Mouse (Mus musculus) CH12.LX (cell line): Measurements from ENCODE around the gene Tex36. TPM values are rescaled to one million over a fixed set of nuclear protein-coding genes. Genes with fewer than 3 reads are reported as not detected.

Source experiments
- DNase-seq: peaks from one replicate; pipeline ENCODE4 v3.0.0-alpha.2; 2013; ENCODE audit errors: extremely low read depth
- H3K27ac ChIP-seq: 2 replicates; pipeline ENCODE4 v1.5.1; 2012; ENCODE audit warnings: low read depth, mild to moderate bottlenecking, control low read depth, moderate library complexity; ENCODE audit not compliant: insufficient read depth
- H3K27me3 ChIP-seq: replicated peaks from 2 replicates; pipeline ENCODE3; 2012; ENCODE audit warnings: inconsistent platforms
- H3K36me3 ChIP-seq, 2 experiments: replicated peaks in 1 of 2; 2 replicates each; pipeline versions ENCODE3 to v1.6.1; 2012; ENCODE audit warnings: inconsistent platforms in 1 of 2, low read length in 1 of 2, mild to moderate bottlenecking in 1 of 2, mixed read lengths in 1 of 2, moderate library complexity in 1 of 2; ENCODE audit not compliant: control insufficient read depth in 1 of 2, insufficient read depth in 1 of 2
- H3K4me1 ChIP-seq, 2 experiments: 2 replicates each; pipeline ENCODE4 v1.6.1; 2012; ENCODE audit warnings: inconsistent platforms in 1 of 2, moderate library complexity in 1 of 2; ENCODE audit not compliant: insufficient read depth in 2 of 2, control insufficient read depth in 1 of 2
- H3K4me2 ChIP-seq: 2 replicates; pipeline ENCODE4 v1.6.1; 2012; ENCODE audit warnings: low read depth, mild to moderate bottlenecking, control low read depth; ENCODE audit not compliant: poor library complexity, insufficient read depth, severe bottlenecking
- H3K4me3 ChIP-seq, 3 experiments: fragments of 150-350 bp in 1 of 3; sonication (generic) in 1 of 3; replicated peaks in 1 of 3; 2 replicates each; pipeline versions ENCODE3 to v1.5.1; 2011 to 2012; ENCODE audit warnings: low read depth in 2 of 3, low read length in 2 of 3, mild to moderate bottlenecking in 2 of 3, moderate library complexity in 2 of 3, control low read depth in 1 of 3, improper control_type of control experiment in 1 of 3, inconsistent platforms in 1 of 3, mixed read lengths in 1 of 3; ENCODE audit not compliant: poor library complexity in 1 of 3
- H3K79me2 ChIP-seq: replicated peaks from 2 replicates; pipeline ENCODE4 v1.6.1; 2012; ENCODE audit warnings: mild to moderate bottlenecking, moderate library complexity; ENCODE audit not compliant: control insufficient read depth, poor library complexity, insufficient read depth, severe bottlenecking; ENCODE audit errors: extremely low read depth
- H3K9ac ChIP-seq: 2 replicates; pipeline ENCODE4 v1.6.1; 2012; ENCODE audit warnings: low read depth, mild to moderate bottlenecking, control low read depth, moderate library complexity; ENCODE audit not compliant: insufficient read depth
- H3K9me3 ChIP-seq: replicated peaks from 2 replicates; pipeline ENCODE3; 2012; ENCODE audit warnings: low read length, inconsistent platforms, mixed read lengths
- CTCF ChIP-seq, 2 experiments: IDR thresholded peaks in 1 of 2; conservative IDR thresholded peaks in 1 of 2; 2 replicates each; pipeline ENCODE4 v1.5.1; 2011 to 2012; ENCODE audit warnings: low read depth in 2 of 2, low read length in 2 of 2, improper control_type of control experiment in 1 of 2, inconsistent platforms in 1 of 2, mild to moderate bottlenecking in 1 of 2, moderate library complexity in 1 of 2
- ETS1 ChIP-seq: conservative IDR thresholded peaks from 2 replicates; pipeline ENCODE4 v1.6.1; 2012; ENCODE audit warnings: low read depth, mild to moderate bottlenecking, inconsistent platforms, low read length, improper control_type of control experiment, moderate library complexity
- HCFC1 ChIP-seq: IDR thresholded peaks from 2 replicates; pipeline ENCODE4 v1.6.1; 2012; ENCODE audit warnings: low read depth, mild to moderate bottlenecking, inconsistent platforms, low read length, improper control_type of control experiment
- JUN ChIP-seq: IDR thresholded peaks from 2 replicates; pipeline ENCODE4 v1.6.1; 2011; ENCODE audit warnings: low read depth, mild to moderate bottlenecking, low read length, improper control_type of control experiment, moderate library complexity; ENCODE audit not compliant: insufficient read depth
- NELFE ChIP-seq: IDR thresholded peaks from 2 replicates; pipeline ENCODE4 v1.6.1; 2011; ENCODE audit warnings: low read depth, low read length, improper control_type of control experiment
- NRF1 ChIP-seq: IDR thresholded peaks from 2 replicates; pipeline ENCODE4 v1.6.1; 2014; ENCODE audit warnings: low read depth, mild to moderate bottlenecking, inconsistent platforms, low read length, improper control_type of control experiment, moderate library complexity
- POLR2A ChIP-seq: IDR thresholded peaks from 2 replicates; pipeline ENCODE4 v1.6.1; 2011; ENCODE audit warnings: low read depth, mild to moderate bottlenecking, improper control_type of control experiment, low read length
- POLR2AphosphoS2 ChIP-seq: IDR thresholded peaks from 2 replicates; pipeline ENCODE4 v1.6.1; 2011; ENCODE audit warnings: low read depth, low read length, improper control_type of control experiment
- TBP ChIP-seq: conservative IDR thresholded peaks from 2 replicates; pipeline ENCODE4 v1.6.1; 2011; ENCODE audit warnings: low read depth, low read length, improper control_type of control experiment
- TCF12 ChIP-seq: IDR thresholded peaks from 2 replicates; pipeline ENCODE4 v1.6.1; 2014; ENCODE audit warnings: low read depth, mild to moderate bottlenecking, inconsistent platforms, low read length, improper control_type of control experiment
- USF1 ChIP-seq: IDR thresholded peaks from 2 replicates; pipeline ENCODE4 v1.6.1; 2014; ENCODE audit warnings: low read depth, mild to moderate bottlenecking, inconsistent platforms, low read length, improper control_type of control experiment
- dilution Hi-C: fragments of 300-500 bp; cut with MboI; formaldehyde crosslinking; loops from 2 replicates; pipeline ENCODE4 v1.14.3; 2020; ENCODE audit warnings: low sequenced_read_pairs; ENCODE audit not compliant: extremely low pct_unique_long_range_greater_than_20kb, extremely low pct_ligation_motif_present
- in situ Hi-C: fragments of 300-500 bp; cut with MboI; formaldehyde crosslinking; loops from 3 replicates; pipeline ENCODE4 v1.14.3; 2019; ENCODE audit warnings: low sequenced_read_pairs, low pct_ligation_motif_present, low pct_unique_long_range_greater_than_20kb, mixed read lengths
- polyA plus RNA-seq: library from polyadenylated mRNA; unstranded; fragments of >175 nt; gene quantifications from 2 replicates; pipeline ENCODE4 v1.2.1, GENCODE M21; 2012; ENCODE audit warnings: low read depth; ENCODE audit not compliant: insufficient read length
- total RNA-seq, 2 experiments: library from RNA; depleted of rRNA; stranded (reverse); fragments of 300-350 nt in 1 of 2; fragments of >200 nt in 1 of 2; gene quantifications; 2 replicates each; pipeline ENCODE4 v1.2.3; 2012 to 2014

Gene Tex36
- total and polyA plus RNA-seq, 3 experiments: not detected

- Histone ChIP-seq H3K4me3 (no peak overlapping the region), H3K4me1 (peaks cover 0 to 3% of the 10 kb centered on the region in 2 experiments; a peak in 1 of 4 replicates), H3K9ac (no peak overlapping the region), H3K36me3 (no peaks in the 10 kb centered on the region), H3K27me3 (peaks cover 56% of the 10 kb centered on the region), H3K4me2 (no peak overlapping the region), H3K79me2 (no peaks in the 10 kb centered on the region), H3K9me3 (no peaks in the 10 kb centered on the region), H3K27ac (no peak overlapping the region)
- in situ Hi-C loops (no loop called here), dilution Hi-C loops (no loop called here)
- DNase-seq: peak; percentile 44
- TF ChIP-seq CTCF (conservative IDR thresholded peaks at IDR 0.05 in 1 of 2, IDR thresholded peaks at IDR 0.05 in 1 of 2; ENCODE audit: low read depth in 2 of 2, low read length in 2 of 2) (peak; percentile 48 to 61; a peak in 3 of 4 replicates), NRF1 (no peak)
These were observed 30.5 kb upstream of the Tex36 start for GRCm38 (mm10) chr7:133632476-133632875.

DNA sequence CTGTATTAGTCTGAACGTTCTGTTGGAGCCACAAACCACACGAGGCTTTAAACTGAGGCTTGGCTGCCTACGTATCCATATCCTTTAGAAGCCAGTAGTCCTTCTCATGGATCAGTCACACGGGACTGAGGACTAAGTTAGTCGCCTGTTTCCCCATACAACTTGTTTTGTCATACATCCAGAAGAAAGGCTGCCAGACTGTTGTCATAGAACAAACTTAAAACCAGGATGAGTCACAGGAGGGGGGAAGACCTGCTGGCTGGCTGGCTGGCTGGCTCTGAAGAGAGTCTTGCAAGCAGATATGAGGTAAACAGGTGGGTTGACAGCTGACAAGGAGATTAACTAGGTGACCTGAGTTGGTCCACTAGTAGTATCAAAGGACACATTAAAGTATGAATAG is 28.9 kb upstream of the Tex36 start:
- TF ChIP-seq POLR2AphosphoS2: no peak
- TF ChIP-seq ETS1: no peak

GRCm38 (mm10) chr7:133627184-133627936 is 25.4 kb upstream of the Tex36 start:
- H3K9me3 ChIP-seq: no peaks in the 10 kb centered on the region
- no peak overlapping the region for H3K4me3 ChIP-seq
- H3K4me1 ChIP-seq: no peaks in the 10 kb centered on the region
- TF ChIP-seq ETS1 (no peak), TBP (no peak), HCFC1 (no peak), POLR2A (no peak), POLR2AphosphoS2 (no peak), TCF12 (no peak), JUN (no peak), NELFE (no peak), USF1 (no peak)
- dilution Hi-C loops (no loop called here), in situ Hi-C loops (no loop called here)
- H3K79me2 ChIP-seq: no peaks in the 10 kb centered on the region
- H3K27ac ChIP-seq: no peak overlapping the region
- no peak overlapping the region for H3K9ac ChIP-seq
- H3K27me3 ChIP-seq: peaks cover 88% of the 10 kb centered on the region
- DNase-seq: no peak
- H3K36me3 ChIP-seq: no peaks in the 10 kb centered on the region
- H3K4me2 ChIP-seq: no peak overlapping the region

More for the DNA sequence above, 28.9 kb upstream of the Tex36 start:
- no peak overlapping the region for H3K9ac ChIP-seq
- H3K27me3 ChIP-seq: peaks cover 72% of the 10 kb centered on the region
- H3K9me3 ChIP-seq: no peaks in the 10 kb centered on the region
- H3K36me3 ChIP-seq: no peaks in the 10 kb centered on the region
- H3K27ac ChIP-seq: no peak overlapping the region
- no peaks in the 10 kb centered on the region for H3K79me2 ChIP-seq
- H3K4me2 ChIP-seq: no peak overlapping the region
- dilution Hi-C loops (no loop called here), in situ Hi-C loops (no loop called here)
- DNase-seq: no peak
- peaks cover 0 to 3% of the 10 kb centered on the region in 2 experiments; a peak in 1 of 4 replicates for H3K4me1 ChIP-seq
- no peak overlapping the region for H3K4me3 ChIP-seq
